Mouse (Mus musculus): Measurements from ENCODE around the gene Efcab2.

The Efcab2 gene

GRCm38 (mm10) chr1:178389401-178389800 is 16.5 kb upstream of the Efcab2 start:
- H3K9me3 ChIP-seq (ENCODE audit: low read length) = no peaks in the 10 kb centered on the region
- H3K4me3 ChIP-seq (replicated peaks; ENCODE audit: low read length) = no peak overlapping the region
- H3K27me3 ChIP-seq (ENCODE audit: insufficient read depth, low read length) = peaks cover 6% of the 10 kb centered on the region; the same call in 1 of the 2 replicates
- no peaks in the 10 kb centered on the region for H3K4me1 ChIP-seq (replicated peaks; ENCODE audit: low read depth, low read length)
- TF ChIP-seq POU5F1 (IDR thresholded peaks at IDR 0.05; ENCODE audit: borderline replicate concordance, low read length) = no peak
- TF ChIP-seq NANOG (IDR thresholded peaks at IDR 0.05; ENCODE audit: borderline replicate concordance, low read length) = no peak
- TF ChIP-seq CTCF (conservative IDR thresholded peaks at IDR 0.05; ENCODE audit: low read length) = no peak
- no peaks in the 10 kb centered on the region for H3K36me3 ChIP-seq (ENCODE audit: insufficient read depth, low read length)

GRCm38 (mm10) chr1:178392970-178393369 is 12.9 kb upstream of the Efcab2 start:
- TF ChIP-seq CTCF (conservative IDR thresholded peaks at IDR 0.05; ENCODE audit: low read length) = no peak
- no peak for TF ChIP-seq NANOG (IDR thresholded peaks at IDR 0.05; ENCODE audit: borderline replicate concordance, low read length)
- no peak for TF ChIP-seq POU5F1 (IDR thresholded peaks at IDR 0.05; ENCODE audit: borderline replicate concordance, low read length)
- no peak overlapping the region for H3K4me3 ChIP-seq (replicated peaks; ENCODE audit: low read length)
- H3K36me3 ChIP-seq (ENCODE audit: insufficient read depth, low read length) = no peaks in the 10 kb centered on the region
- H3K4me1 ChIP-seq (replicated peaks; ENCODE audit: low read depth, low read length) = no peaks in the 10 kb centered on the region
- peaks cover 6% of the 10 kb centered on the region; the same call in 1 of the 2 replicates for H3K27me3 ChIP-seq (ENCODE audit: insufficient read depth, low read length)
- H3K9me3 ChIP-seq (ENCODE audit: low read length) = peaks cover 7% of the 10 kb centered on the region; the same call in 1 of the 2 replicates

- H3K4me3 ChIP-seq (replicated peaks; ENCODE audit: low read length) = no peak overlapping the region
- H3K27me3 ChIP-seq (ENCODE audit: insufficient read depth, low read length) = peaks cover 6% of the 10 kb centered on the region; the same call in 1 of the 2 replicates
- TF ChIP-seq CTCF (conservative IDR thresholded peaks at IDR 0.05; ENCODE audit: low read length) (no peak), NANOG (IDR thresholded peaks at IDR 0.05; ENCODE audit: borderline replicate concordance, low read length) (no peak), POU5F1 (IDR thresholded peaks at IDR 0.05; ENCODE audit: borderline replicate concordance, low read length) (no peak)
Measured at GRCm38 (mm10) chr1:178395091-178395490, 10.8 kb upstream of the Efcab2 start.

GRCm38 (mm10) chr1:178396383-178396782 is 9.5 kb upstream of the Efcab2 start:
- no peak overlapping the region for H3K4me3 ChIP-seq (replicated peaks; ENCODE audit: low read length)
- peaks cover 10% of the 10 kb centered on the region for H3K4me1 ChIP-seq (replicated peaks; ENCODE audit: low read depth, low read length)
- no peak for TF ChIP-seq POU5F1 (IDR thresholded peaks at IDR 0.05; ENCODE audit: borderline replicate concordance, low read length)
- TF ChIP-seq CTCF (conservative IDR thresholded peaks at IDR 0.05; ENCODE audit: low read length) = no peak
- TF ChIP-seq NANOG (IDR thresholded peaks at IDR 0.05; ENCODE audit: borderline replicate concordance, low read length) = no peak
- H3K9me3 ChIP-seq (ENCODE audit: low read length) = peaks cover 7% of the 10 kb centered on the region; the same call in 1 of the 2 replicates
- no peaks in the 10 kb centered on the region for H3K36me3 ChIP-seq (ENCODE audit: insufficient read depth, low read length)
- peaks cover 14% of the 10 kb centered on the region for H3K27me3 ChIP-seq (ENCODE audit: insufficient read depth, low read length)

More at GRCm38 (mm10) chr1:178395091-178395490, 10.8 kb upstream of the Efcab2 start:
- H3K9me3 ChIP-seq (ENCODE audit: low read length) = peaks cover 7% of the 10 kb centered on the region; the same call in 1 of the 2 replicates
- H3K4me1 ChIP-seq (replicated peaks; ENCODE audit: low read depth, low read length) = peaks cover 10% of the 10 kb centered on the region
- H3K36me3 ChIP-seq (ENCODE audit: insufficient read depth, low read length) = no peaks in the 10 kb centered on the region

GRCm38 (mm10) chr1:178399879-178400278 is 6.0 kb upstream of the Efcab2 start:
- Histone ChIP-seq H3K36me3 (ENCODE audit: insufficient read depth, low read length) (no peaks in the 10 kb centered on the region), H3K4me3 (replicated peaks; ENCODE audit: low read length) (no peak overlapping the region), H3K4me1 (replicated peaks; ENCODE audit: low read depth, low read length) (peaks cover 10% of the 10 kb centered on the region), H3K27me3 (ENCODE audit: insufficient read depth, low read length) (peaks cover 19% of the 10 kb centered on the region), H3K9me3 (ENCODE audit: low read length) (peaks cover 9% of the 10 kb centered on the region; the same call in 1 of the 2 replicates)
- TF ChIP-seq POU5F1 (IDR thresholded peaks at IDR 0.05; ENCODE audit: borderline replicate concordance, low read length) (no peak), NANOG (IDR thresholded peaks at IDR 0.05; ENCODE audit: borderline replicate concordance, low read length) (no peak), CTCF (conservative IDR thresholded peaks at IDR 0.05; ENCODE audit: low read length) (no peak)

- peaks cover 9% of the 10 kb centered on the region; the same call in 1 of the 2 replicates for H3K9me3 ChIP-seq (ENCODE audit: low read length)
- H3K4me3 ChIP-seq (replicated peaks; ENCODE audit: low read length) = no peak overlapping the region
- TF ChIP-seq POU5F1 (IDR thresholded peaks at IDR 0.05; ENCODE audit: borderline replicate concordance, low read length) = no peak
- no peak for TF ChIP-seq NANOG (IDR thresholded peaks at IDR 0.05; ENCODE audit: borderline replicate concordance, low read length)
- TF ChIP-seq CTCF (conservative IDR thresholded peaks at IDR 0.05; ENCODE audit: low read length) = no peak
- H3K27me3 ChIP-seq (ENCODE audit: insufficient read depth, low read length) = peaks cover 19% of the 10 kb centered on the region
- peaks cover 10% of the 10 kb centered on the region for H3K4me1 ChIP-seq (replicated peaks; ENCODE audit: low read depth, low read length)
- no peaks in the 10 kb centered on the region for H3K36me3 ChIP-seq (ENCODE audit: insufficient read depth, low read length)
Measured at GRCm38 (mm10) chr1:178400652-178401051, 5.2 kb upstream of the Efcab2 start.

GRCm38 (mm10) chr1:178401960-178402359 is 3.9 kb upstream of the Efcab2 start:
- Histone ChIP-seq H3K9me3 (ENCODE audit: low read length) (peaks cover 9% of the 10 kb centered on the region; the same call in 1 of the 2 replicates), H3K4me3 (replicated peaks; ENCODE audit: low read length) (no peak overlapping the region), H3K4me1 (replicated peaks; ENCODE audit: low read depth, low read length) (peaks cover 10% of the 10 kb centered on the region), H3K27me3 (ENCODE audit: insufficient read depth, low read length) (peaks cover 19% of the 10 kb centered on the region), H3K36me3 (ENCODE audit: insufficient read depth, low read length) (no peaks in the 10 kb centered on the region)
- TF ChIP-seq CTCF (conservative IDR thresholded peaks at IDR 0.05; ENCODE audit: low read length) = no peak
- TF ChIP-seq POU5F1 (IDR thresholded peaks at IDR 0.05; ENCODE audit: borderline replicate concordance, low read length) = no peak
- no peak for TF ChIP-seq NANOG (IDR thresholded peaks at IDR 0.05; ENCODE audit: borderline replicate concordance, low read length)

- Histone ChIP-seq H3K4me1 (replicated peaks; ENCODE audit: low read depth, low read length) (peaks cover 19% of the 10 kb centered on the region), H3K36me3 (ENCODE audit: insufficient read depth, low read length) (no peaks in the 10 kb centered on the region), H3K27me3 (ENCODE audit: insufficient read depth, low read length) (peaks cover 24% of the 10 kb centered on the region), H3K4me3 (replicated peaks; ENCODE audit: low read length) (peak overlapping the region; percentile 86), H3K9me3 (ENCODE audit: low read length) (peaks cover 3% of the 10 kb centered on the region; the same call in 1 of the 2 replicates)
- no peak for TF ChIP-seq NANOG (IDR thresholded peaks at IDR 0.05; ENCODE audit: borderline replicate concordance, low read length)
Measured at GRCm38 (mm10) chr1:178405445-178405911, 407 bp upstream of the Efcab2 start.
